Mouse (Mus musculus) heart, embryonic 11.5 days (tissue): ENCODE measurements around the gene Slc26a1. TPM values are rescaled to one million over a fixed set of nuclear protein-coding genes. Genes with fewer than 3 reads are reported as not detected.

Experiments used
- ATAC-seq: fragments of 200-750 bp; cut with Nextera tagmentation; replicated peaks from 2 replicates; pipeline ENCODE4 v1.8.0; 2017; ENCODE audit warnings: moderate library complexity; ENCODE audit not compliant: insufficient number of reproducible peaks, low FRiP score, low TSS enrichment
- H3K27ac ChIP-seq: fragments of 300-500 bp; sonication (generic); 2 replicates; pipeline ENCODE4 v1.5.1; 2014; ENCODE audit warnings: mild to moderate bottlenecking, low read depth, low read length
- H3K27me3 ChIP-seq: fragments of 300-500 bp; sonication (generic); 2 replicates; pipeline ENCODE4 v1.6.1; 2014; ENCODE audit warnings: mild to moderate bottlenecking, low read length, mixed read lengths; ENCODE audit not compliant: control insufficient read depth, insufficient read depth
- H3K36me3 ChIP-seq: fragments of 300-500 bp; sonication (generic); 2 replicates; pipeline ENCODE4 v1.6.1; 2014; ENCODE audit warnings: mild to moderate bottlenecking, low read length, moderate library complexity, mixed read lengths; ENCODE audit not compliant: control insufficient read depth, insufficient read depth
- H3K4me1 ChIP-seq: fragments of 300-500 bp; sonication (generic); 2 replicates; pipeline ENCODE4 v1.6.1; 2014; ENCODE audit warnings: low read length; ENCODE audit not compliant: control insufficient read depth, insufficient read depth
- H3K4me2 ChIP-seq: fragments of 300-500 bp; sonication (generic); 2 replicates; pipeline ENCODE4 v1.6.1; 2014; ENCODE audit warnings: mild to moderate bottlenecking, moderate library complexity
- H3K4me3 ChIP-seq: fragments of 300-500 bp; sonication (generic); 2 replicates; pipeline ENCODE4 v1.5.1; 2014; ENCODE audit warnings: low read depth, low read length
- H3K9ac ChIP-seq: fragments of 300-500 bp; sonication (generic); 2 replicates; pipeline ENCODE4 v1.6.1; 2014; ENCODE audit warnings: mild to moderate bottlenecking, low read depth, low read length, moderate library complexity
- H3K9me3 ChIP-seq: fragments of 300-500 bp; sonication (generic); replicated peaks from 2 replicates; pipeline ENCODE4 v1.6.1; 2016; ENCODE audit warnings: low read length; ENCODE audit not compliant: control insufficient read depth
- WGBS: fragments of 180-500 bp; shearing (Covaris S2); extraction: QIAGEN DNeasy Blood & Tissue Kit; methylation state at CpG from one replicate; pipeline ENCODE4 v1.1.7; 2014; ENCODE audit not compliant: insufficient replicate concordance; 5-methylcytosine and 5-hydroxymethylcytosine counted together
- polyA plus RNA-seq: library from polyadenylated mRNA; unstranded; fragments of >200 nt; fragmentation: Nextera tagmentation; extraction: Ambion mirVana; gene quantifications from 2 replicates; pipeline ENCODE4 v1.2.1, GENCODE M21; 2014

Gene Slc26a1
- polyA plus RNA-seq, 1 experiment from 2014 or later = 0.70 TPM

GRCm38 (mm10) chr5:108629634-108630483, 45.5 kb downstream of the Slc26a1 start, which contains the start of the genes Gak and Tmem175:
Gak (minus strand) TSS chr5:108629755.
Tmem175 (plus strand) TSS chr5:108629770.
- under 1% methylated on average over 58 of the region's 58 CpGs for WGBS
- Histone ChIP-seq H3K27ac (peak within 1 kb of the TSS; percentile 90), H3K27me3 (no peaks in the 10 kb centered on the region), H3K4me2 (peak within 1 kb of the TSS; percentile 93), H3K4me1 (peaks cover 12% of the 10 kb centered on the region), H3K9ac (peak within 1 kb of the TSS; percentile 96), H3K9me3 (no peaks in the 10 kb centered on the region), H3K4me3 (peak within 1 kb of the TSS; percentile 96), H3K36me3 (no peaks in the 10 kb centered on the region)
- ATAC-seq = peak; percentile 93

- no peaks in the 10 kb centered on the region for H3K9me3 ChIP-seq
- peak overlapping the region; percentile 96 for H3K4me3 ChIP-seq
- ATAC-seq = peak; percentile 83
- H3K27ac ChIP-seq = peak overlapping the region; percentile 90
- peak overlapping the region; percentile 93 for H3K4me2 ChIP-seq
- peak overlapping the region; percentile 96 for H3K9ac ChIP-seq
- H3K36me3 ChIP-seq = peaks cover 6% of the 10 kb centered on the region
- 2% methylated on average over 32 of the region's 32 CpGs for WGBS
- no peaks in the 10 kb centered on the region for H3K27me3 ChIP-seq
- H3K4me1 ChIP-seq = peaks cover 12% of the 10 kb centered on the region
Observed at GRCm38 (mm10) chr5:108628891-108629633, 46.3 kb downstream of the Slc26a1 start.

- no peak overlapping the region for H3K4me2 ChIP-seq
- no peak overlapping the region for H3K4me3 ChIP-seq
- 66% methylated on average over 4 of the region's 4 CpGs for WGBS
- ATAC-seq = no peak
- peaks cover 20% of the 10 kb centered on the region for H3K36me3 ChIP-seq
- no peaks in the 10 kb centered on the region for H3K9me3 ChIP-seq
- no peak overlapping the region for H3K27ac ChIP-seq
- H3K27me3 ChIP-seq = no peaks in the 10 kb centered on the region
- H3K4me1 ChIP-seq = peaks cover 12% of the 10 kb centered on the region
- no peak overlapping the region for H3K9ac ChIP-seq
Observed at GRCm38 (mm10) chr5:108626050-108626660, 49.2 kb downstream of the Slc26a1 start.

GRCm38 (mm10) chr5:108621870-108622269, 53.5 kb downstream of the Slc26a1 start:
- Histone ChIP-seq H3K27ac (no peak overlapping the region; the same call in 1 of the 2 replicates), H3K9ac (no peak overlapping the region), H3K36me3 (peaks cover 24% of the 10 kb centered on the region), H3K27me3 (no peaks in the 10 kb centered on the region), H3K9me3 (no peaks in the 10 kb centered on the region), H3K4me1 (no peaks in the 10 kb centered on the region), H3K4me2 (no peak overlapping the region), H3K4me3 (no peak overlapping the region)
- no peak for ATAC-seq
- WGBS = 47% methylated on average over 2 of the region's 2 CpGs

Other genes with a start within 250 kb of the Slc26a1 start
- 756 and 781 TPM in 2 replicates for gene Atp5k, start 241.1 kb downstream of the Slc26a1 start, polyA plus RNA-seq
- 0.08 and 0.27 TPM in 2 replicates for gene Mfsd7a, start 226.7 kb downstream of the Slc26a1 start, polyA plus RNA-seq
- gene Pcgf3, start 214.3 kb downstream of the Slc26a1 start, polyA plus RNA-seq = 24.4 and 24.6 TPM in 2 replicates
- 0.59 and 0.93 TPM in 2 replicates for gene Cplx1, start 125.5 kb downstream of the Slc26a1 start, polyA plus RNA-seq
- gene Gak, start 45.8 kb downstream of the Slc26a1 start, polyA plus RNA-seq = 29.4 and 32.1 TPM in 2 replicates
- gene Tmem175, start 45.8 kb downstream of the Slc26a1 start, polyA plus RNA-seq = 20.0 and 22.2 TPM in 2 replicates
- gene Idua, start 15.2 kb downstream of the Slc26a1 start, polyA plus RNA-seq = 14.4 and 15.2 TPM in 2 replicates
- gene Dgkq, start 5.9 kb downstream of the Slc26a1 start, polyA plus RNA-seq = 5.6 and 6.3 TPM in 2 replicates
- gene Fgfrl1, start 16.8 kb upstream of the Slc26a1 start, polyA plus RNA-seq = 28.0 and 31.7 TPM in 2 replicates
- 2.9 and 4.1 TPM in 2 replicates for gene Rnf212, start 99.4 kb upstream of the Slc26a1 start, polyA plus RNA-seq
- not detected in 2 replicates for gene Tmed11, start 119.8 kb upstream of the Slc26a1 start, polyA plus RNA-seq
- not detected in 2 replicates for gene Vmn2r8, start 133.3 kb upstream of the Slc26a1 start, polyA plus RNA-seq
- not detected in 2 replicates for gene Vmn2r9, start 177.0 kb upstream of the Slc26a1 start, polyA plus RNA-seq